Mouse (Mus musculus): ENCODE results near the gene Gm21915. TPM values are rescaled to one million over a fixed set of nuclear protein-coding genes. Genes with fewer than 3 reads are reported as not detected.

The Gm21915 gene
- total and polyA plus RNA-seq, 2 experiments from 2014 or later, result not detected

DNA sequence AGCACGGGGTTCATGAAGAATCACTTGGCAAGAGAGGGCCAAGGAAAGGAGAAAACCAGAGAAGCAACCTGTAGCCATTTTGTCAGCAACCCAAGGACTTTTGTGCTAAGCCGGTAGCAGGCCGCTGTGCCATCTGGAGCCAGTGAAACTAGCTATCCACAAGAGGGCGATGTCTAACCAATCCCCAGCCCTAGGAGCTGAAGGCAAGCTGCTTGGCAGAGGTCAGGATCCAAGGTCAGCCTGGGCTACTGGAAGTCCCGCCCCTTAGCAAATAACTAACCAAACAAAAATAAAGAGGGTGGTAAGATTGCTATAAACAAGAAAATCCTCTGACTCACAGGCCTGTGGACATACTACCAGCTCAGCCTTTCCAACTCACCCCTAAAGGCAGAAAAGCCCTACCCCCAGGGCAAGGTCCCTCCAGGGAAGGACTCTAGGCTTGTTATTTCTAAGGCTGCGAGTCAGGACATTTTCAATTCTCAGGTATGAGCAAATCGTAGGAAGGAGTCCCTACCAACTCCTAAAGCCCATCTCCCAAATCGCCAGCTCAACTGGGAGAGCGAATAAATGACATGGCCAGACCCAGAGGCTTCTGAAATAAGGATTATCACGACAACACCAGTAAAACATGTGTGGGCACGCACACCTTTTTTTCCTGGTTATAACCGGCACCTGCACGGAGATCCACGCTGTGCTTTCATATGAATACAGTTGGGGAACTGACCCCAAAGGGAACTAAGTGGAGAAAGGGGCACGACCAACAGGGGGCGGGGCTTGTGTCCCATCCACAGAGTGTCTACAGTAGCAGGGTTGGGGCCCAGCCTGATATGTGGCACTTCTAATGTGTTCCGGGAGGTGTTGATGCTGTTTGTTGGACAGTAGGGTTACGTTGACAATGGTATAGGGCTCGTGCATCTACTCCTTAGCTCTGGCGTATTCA, 42.0 kb upstream of the Gm21915 start:
- Histone ChIP-seq H3K27ac (ENCODE audit: low read depth, low read length) (no peak overlapping the region), H3K9ac (replicated peaks; ENCODE audit: low read length, poor library complexity, severe bottlenecking) (no peak overlapping the region), H3K4me1 (ENCODE audit: insufficient read depth, low read length) (peaks cover 3% of the 10 kb centered on the region; the same call in 1 of the 2 replicates), H3K27me3 (ENCODE audit: insufficient read depth, low read length) (no peaks in the 10 kb centered on the region), H3K4me3 (ENCODE audit: low read depth, low read length) (no peak overlapping the region), H3K9me3 (ENCODE audit: low read length) (no peaks in the 10 kb centered on the region), H3K4me2 (ENCODE audit: low read depth, low read length, poor library complexity, severe bottlenecking) (no peak overlapping the region), H3K36me3 (ENCODE audit: insufficient read depth, low read length) (no peaks in the 10 kb centered on the region)
- peak; percentile 79 for TF ChIP-seq CTCF (IDR thresholded peaks at IDR 0.05)
- DNase-seq (ENCODE audit: low spot score), result peak; percentile 86
- 68% methylated on average over 20 of the region's 20 CpGs for WGBS
- no peak for ATAC-seq (ENCODE audit: low FRiP score)

DNA sequence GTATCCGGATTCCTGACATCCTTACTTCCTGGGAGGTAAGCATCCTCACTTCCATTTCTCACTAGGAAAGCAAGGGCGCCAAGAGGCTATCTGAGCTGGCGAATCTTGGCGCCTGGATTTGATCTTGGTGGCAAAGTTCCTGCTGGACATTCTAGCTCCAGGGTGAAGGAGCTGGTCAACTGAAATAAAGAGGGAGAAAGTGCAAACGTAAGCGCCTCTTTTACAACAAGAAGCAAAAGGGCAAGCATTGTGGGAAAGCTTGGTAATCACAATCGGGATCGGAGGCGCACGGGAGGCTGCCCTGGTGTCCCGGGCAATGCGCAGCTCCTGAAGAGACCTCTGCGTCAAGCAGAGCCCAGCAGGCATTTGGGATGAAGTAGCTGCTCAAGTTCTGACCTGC, 41.0 kb upstream of the Gm21915 start:
- 48% methylated on average over 13 of the region's 13 CpGs for WGBS
- Histone ChIP-seq H3K4me2 (ENCODE audit: low read depth, low read length, poor library complexity, severe bottlenecking) (no peak overlapping the region), H3K27ac (ENCODE audit: low read depth, low read length) (no peak overlapping the region), H3K4me3 (ENCODE audit: low read depth, low read length) (no peak overlapping the region), H3K9ac (replicated peaks; ENCODE audit: low read length, poor library complexity, severe bottlenecking) (no peak overlapping the region), H3K4me1 (ENCODE audit: insufficient read depth, low read length) (peaks cover 3% of the 10 kb centered on the region; the same call in 1 of the 2 replicates), H3K9me3 (ENCODE audit: low read length) (no peaks in the 10 kb centered on the region), H3K36me3 (ENCODE audit: insufficient read depth, low read length) (no peaks in the 10 kb centered on the region), H3K27me3 (ENCODE audit: insufficient read depth, low read length) (no peaks in the 10 kb centered on the region)
- DNase-seq (ENCODE audit: low spot score) (no peak), ATAC-seq (ENCODE audit: low FRiP score) (no peak)
- TF ChIP-seq CTCF (IDR thresholded peaks at IDR 0.05), result no peak

DNA sequence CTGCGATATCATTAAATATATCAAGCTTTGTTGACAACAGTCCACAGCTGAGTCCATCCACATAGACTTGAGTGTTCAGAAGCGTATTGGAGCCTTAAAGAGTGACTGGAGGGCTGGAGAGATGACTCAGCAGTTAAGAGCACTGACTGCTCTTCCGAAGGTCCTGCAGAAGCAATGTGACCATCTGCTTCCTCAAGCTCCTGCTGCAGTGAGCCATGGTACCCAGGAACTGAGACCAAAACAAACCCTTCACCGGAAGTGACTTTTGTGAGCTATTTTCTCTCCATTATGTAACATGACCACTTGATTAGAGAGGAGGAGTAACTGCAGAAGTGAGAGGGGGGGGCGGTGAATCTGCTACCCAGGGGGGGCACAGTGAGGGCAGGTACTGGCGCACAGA, 39.3 kb upstream of the Gm21915 start:
- WGBS, result 69% methylated on average over 6 of the region's 6 CpGs
- Histone ChIP-seq H3K9ac (replicated peaks; ENCODE audit: low read length, poor library complexity, severe bottlenecking) (no peak overlapping the region), H3K4me3 (ENCODE audit: low read depth, low read length) (no peak overlapping the region), H3K9me3 (ENCODE audit: low read length) (no peaks in the 10 kb centered on the region), H3K36me3 (ENCODE audit: insufficient read depth, low read length) (no peaks in the 10 kb centered on the region), H3K4me2 (ENCODE audit: low read depth, low read length, poor library complexity, severe bottlenecking) (no peak overlapping the region), H3K4me1 (ENCODE audit: insufficient read depth, low read length) (peaks cover 3% of the 10 kb centered on the region; the same call in 1 of the 2 replicates), H3K27ac (ENCODE audit: low read depth, low read length) (no peak overlapping the region), H3K27me3 (ENCODE audit: insufficient read depth, low read length) (no peaks in the 10 kb centered on the region)
- no peak for ATAC-seq (ENCODE audit: low FRiP score)
- DNase-seq (ENCODE audit: low spot score), result no peak
- TF ChIP-seq CTCF (IDR thresholded peaks at IDR 0.05), result no peak

DNA sequence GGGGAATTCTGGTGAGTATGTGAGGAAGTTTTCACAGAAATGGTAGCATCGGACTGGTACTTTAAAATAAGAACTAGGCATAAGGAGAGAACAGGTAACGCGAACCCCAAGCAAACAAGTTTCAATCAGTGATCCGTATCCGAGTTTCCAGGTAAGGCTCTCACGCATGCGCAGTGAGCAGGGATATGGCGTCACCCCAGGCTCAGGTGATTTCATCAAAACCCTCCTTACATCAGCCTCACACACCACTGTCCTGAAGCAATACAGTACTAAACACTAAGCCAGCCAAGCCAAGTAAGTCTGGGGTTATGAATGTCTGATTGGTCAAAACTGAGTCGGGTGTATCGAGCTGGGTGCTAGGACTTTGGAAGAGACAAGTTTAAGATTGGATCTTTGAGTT, 38.9 kb upstream of the Gm21915 start:
- Histone ChIP-seq H3K27me3 (ENCODE audit: insufficient read depth, low read length) (no peaks in the 10 kb centered on the region), H3K4me2 (ENCODE audit: low read depth, low read length, poor library complexity, severe bottlenecking) (no peak overlapping the region), H3K4me3 (ENCODE audit: low read depth, low read length) (no peak overlapping the region), H3K27ac (ENCODE audit: low read depth, low read length) (no peak overlapping the region), H3K9me3 (ENCODE audit: low read length) (no peaks in the 10 kb centered on the region), H3K36me3 (ENCODE audit: insufficient read depth, low read length) (no peaks in the 10 kb centered on the region), H3K4me1 (ENCODE audit: insufficient read depth, low read length) (peaks cover 2% of the 10 kb centered on the region; the same call in 1 of the 2 replicates), H3K9ac (replicated peaks; ENCODE audit: low read length, poor library complexity, severe bottlenecking) (no peak overlapping the region)
- DNase-seq (ENCODE audit: low spot score) (no peak), ATAC-seq (ENCODE audit: low FRiP score) (no peak)
- 92% methylated on average over 10 of the region's 10 CpGs for WGBS
- no peak for TF ChIP-seq CTCF (IDR thresholded peaks at IDR 0.05)

DNA sequence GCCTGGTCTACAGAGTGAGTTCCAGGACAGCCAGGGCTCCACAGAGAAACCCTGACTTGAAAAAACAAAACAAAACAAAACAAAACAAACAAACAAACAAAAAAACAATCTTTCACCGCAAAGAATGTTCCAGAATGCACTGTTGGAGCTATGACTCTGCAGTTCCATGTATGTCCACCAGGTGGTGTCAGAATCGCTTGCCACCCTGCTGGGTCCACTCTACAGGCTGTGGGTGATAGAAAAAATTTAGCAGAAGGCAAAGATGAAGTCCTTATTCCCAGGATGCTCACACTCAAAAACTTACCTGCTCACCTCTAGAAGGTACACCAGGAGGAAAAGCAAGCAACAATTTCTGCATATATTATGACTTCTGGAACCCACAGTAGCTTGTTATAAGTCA, 34.4 kb upstream of the Gm21915 start:
- Histone ChIP-seq H3K36me3 (ENCODE audit: insufficient read depth, low read length) (no peaks in the 10 kb centered on the region), H3K4me1 (ENCODE audit: insufficient read depth, low read length) (peaks cover 5% of the 10 kb centered on the region), H3K27me3 (ENCODE audit: insufficient read depth, low read length) (no peaks in the 10 kb centered on the region), H3K4me2 (ENCODE audit: low read depth, low read length, poor library complexity, severe bottlenecking) (no peak overlapping the region), H3K4me3 (ENCODE audit: low read depth, low read length) (no peak overlapping the region), H3K9me3 (ENCODE audit: low read length) (no peaks in the 10 kb centered on the region), H3K27ac (ENCODE audit: low read depth, low read length) (no peak overlapping the region), H3K9ac (replicated peaks; ENCODE audit: low read length, poor library complexity, severe bottlenecking) (no peak overlapping the region)
- DNase-seq (ENCODE audit: low spot score), result peak; percentile 73
- TF ChIP-seq CTCF (IDR thresholded peaks at IDR 0.05), result peak; percentile 99
- no peak for ATAC-seq (ENCODE audit: low FRiP score)
- 11% methylated on average over 2 of the region's 2 CpGs for WGBS

DNA sequence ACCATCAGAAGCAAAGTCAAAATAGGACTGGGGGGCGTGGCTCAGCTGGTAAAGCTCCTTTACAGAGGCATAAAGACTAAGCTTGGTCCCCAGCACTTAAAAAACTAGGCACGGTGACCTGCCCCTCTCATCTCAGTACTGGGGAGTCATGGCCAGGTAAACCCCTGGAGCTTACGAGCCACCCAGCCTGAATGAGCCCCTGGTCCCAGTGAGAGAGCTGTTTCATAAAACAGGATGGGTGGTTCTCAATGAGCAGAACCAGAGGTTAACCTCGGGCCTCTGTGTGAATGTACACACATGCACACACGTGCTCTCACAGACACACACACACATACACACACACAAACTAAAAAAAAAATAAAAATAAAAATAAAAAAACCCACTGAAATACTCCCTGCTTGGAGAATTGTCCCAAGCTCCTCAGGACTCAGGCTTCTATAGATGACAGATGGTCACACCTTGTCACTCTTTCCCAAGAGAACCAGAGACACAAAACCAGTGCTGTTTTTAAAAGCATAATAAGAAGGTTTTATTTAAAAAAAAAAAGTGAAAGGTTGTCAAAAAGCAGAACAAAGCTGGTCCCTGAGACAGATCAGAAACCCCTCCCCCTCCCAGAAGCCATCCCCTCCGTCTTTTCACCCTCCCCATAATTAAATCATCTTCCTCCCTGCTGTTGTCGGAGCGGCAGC, 32.6 kb upstream of the Gm21915 start:
- Histone ChIP-seq H3K27ac (ENCODE audit: low read depth, low read length) (peak overlapping the region; percentile 55), H3K4me3 (ENCODE audit: low read depth, low read length) (peak overlapping the region; percentile 24), H3K4me2 (ENCODE audit: low read depth, low read length, poor library complexity, severe bottlenecking) (peak overlapping the region; percentile 72), H3K9ac (replicated peaks; ENCODE audit: low read length, poor library complexity, severe bottlenecking) (peak overlapping the region; percentile 50; the same call in 1 of the 2 replicates), H3K36me3 (ENCODE audit: insufficient read depth, low read length) (no peaks in the 10 kb centered on the region), H3K27me3 (ENCODE audit: insufficient read depth, low read length) (no peaks in the 10 kb centered on the region), H3K9me3 (ENCODE audit: low read length) (no peaks in the 10 kb centered on the region), H3K4me1 (ENCODE audit: insufficient read depth, low read length) (peaks cover 5% of the 10 kb centered on the region)
- peak; percentile 15; the same call in 1 of the 2 replicates for ATAC-seq (ENCODE audit: low FRiP score)
- no peak for DNase-seq (ENCODE audit: low spot score)
- WGBS, result 28% methylated on average over 8 of the region's 8 CpGs
- no peak for TF ChIP-seq CTCF (IDR thresholded peaks at IDR 0.05)
